In genomic region chr4:155555464-155555863, GRCm38 (mm10) we compare ENCODE assay signal across 19 mouse cellular contexts.
"Had no signal": no experiment of that assay in that cellular context is flagged by ENCODE, and none has a peak within 500 bp of the region (broad histone marks: within the 10 kb centered on the region; RNA-seq: fewer than 3 reads in every experiment).

No protein-coding gene starts in this region.

- H3K27me3 ChIP-seq: liver, embryonic 15.5 days; lung, embryonic 15.5 days; megakaryocyte, embryonic 14.5 days; midbrain, embryonic 13.5 days; midbrain, embryonic 15.5 days; neural tube, embryonic 13.5 days had no signal

- DNase-seq: liver, postnatal 0 days; lung, adult 2 months; lung, postnatal 14 days; retina, postnatal 1 day; right cerebral cortex, adult 18-20 months; right cerebral cortex, postnatal 25 days; right cerebral cortex, postnatal 4 days; spleen, adult 18-20 months; thymus, adult 18-20 months; thymus, postnatal 14 days; thymus, postnatal 36 days had no signal

- H3K27ac ChIP-seq: liver, embryonic 15.5 days; lung, embryonic 15.5 days; macrophage; midbrain, embryonic 13.5 days; midbrain, embryonic 15.5 days; neural tube, embryonic 13.5 days had no signal

- H3K9me3 ChIP-seq: liver, embryonic 15.5 days; lung, embryonic 15.5 days; megakaryocyte, embryonic 14.5 days; midbrain, embryonic 13.5 days; midbrain, embryonic 15.5 days; neural tube, embryonic 13.5 days had no signal

- H3K4me2 ChIP-seq: liver, embryonic 15.5 days; lung, embryonic 15.5 days; midbrain, embryonic 11.5 days; midbrain, embryonic 13.5 days; midbrain, embryonic 15.5 days; neural tube, embryonic 13.5 days had no signal

- H3K9ac ChIP-seq: liver, embryonic 15.5 days; liver, postnatal 0 days; lung, embryonic 15.5 days; midbrain, embryonic 13.5 days; midbrain, embryonic 15.5 days; neural tube, embryonic 13.5 days had no signal

- H3K4me1 ChIP-seq: midbrain, embryonic 13.5 days; midbrain, embryonic 15.5 days; neural tube, embryonic 13.5 days had no signal

- H3K4me3 ChIP-seq: liver, embryonic 15.5 days; lung, embryonic 15.5 days; midbrain, embryonic 13.5 days; midbrain, embryonic 15.5 days; neural tube, embryonic 13.5 days had no signal
